Mouse (Mus musculus) layer of hippocampus, postnatal 14 days (tissue): ENCODE measurements around the gene Zfp985. TPM values are rescaled to one million over a fixed set of nuclear protein-coding genes. Genes with fewer than 3 reads are reported as not detected.
"Not testable (repeated sequence)": the region's sequence is repeated elsewhere in the genome, so short reads cannot be mapped to it uniquely, and the experiment has no call there.

Experiments used
- DNase-seq, 2 experiments: peaks; one replicate each; pipeline ENCODE4 v3.0.0; 2021 to 2022; ENCODE audit warnings: low spot score in 2 of 2, mixed read lengths in 1 of 2
- long read RNA-seq, 2 experiments: library from polyadenylated mRNA; stranded (forward); transcript quantifications; one replicate each; pipeline ENCODE4 v2.0.0; 2021
- total RNA-seq, 2 experiments: library from RNA; stranded (reverse); gene quantifications; 2 replicates each; pipeline ENCODE4 v1.2.3; 2021

Zfp985 gene
- not detected for total RNA-seq
- long read RNA-seq, experiment 1, result 0 reads
- long read RNA-seq, experiment 2, result 0 reads

- not testable (repeated sequence) for DNase-seq
These were observed at the start of gene Zfp985 for GRCm38 (mm10) chr4:147553071-147553470. TSS of gene Zfp985 (plus strand) at chr4:147553277.

GRCm38 (mm10) chr4:147509174-147509573 lies 43.9 kb upstream of the Zfp985 start:
- no peak for DNase-seq

- no peak for DNase-seq
These were observed 34.1 kb upstream of the Zfp985 start for GRCm38 (mm10) chr4:147518981-147519380.

GRCm38 (mm10) chr4:147520100-147520499 lies 33.0 kb upstream of the Zfp985 start:
- DNase-seq, result no peak

- no peak for DNase-seq
These were observed 28.0 kb upstream of the Zfp985 start for GRCm38 (mm10) chr4:147525125-147525524.

- DNase-seq, result no peak
These were observed 22.7 kb upstream of the Zfp985 start for GRCm38 (mm10) chr4:147530366-147530765.

GRCm38 (mm10) chr4:147535916-147536315 lies 17.2 kb upstream of the Zfp985 start:
- DNase-seq, result not testable (repeated sequence)

- DNase-seq, result no peak
These were observed 15.4 kb upstream of the Zfp985 start for GRCm38 (mm10) chr4:147537702-147538101.

- not testable (repeated sequence) for DNase-seq
These were observed 13.2 kb upstream of the Zfp985 start, which contains the start of gene Gm16503 for GRCm38 (mm10) chr4:147539918-147540317. TSS of gene Gm16503 (plus strand) at chr4:147540218.

GRCm38 (mm10) chr4:147541105-147541504 lies 12.0 kb upstream of the Zfp985 start:
- no peak for DNase-seq

- DNase-seq, result not testable (repeated sequence)
These were observed 1.3 kb downstream of the Zfp985 start for GRCm38 (mm10) chr4:147554361-147554760.

- not testable (repeated sequence) for DNase-seq
These were observed 3.8 kb downstream of the Zfp985 start for GRCm38 (mm10) chr4:147556921-147557320.

- not testable (repeated sequence) for DNase-seq
These were observed 4.9 kb downstream of the Zfp985 start for GRCm38 (mm10) chr4:147558011-147558410.

GRCm38 (mm10) chr4:147559096-147559495 lies 6.0 kb downstream of the Zfp985 start:
- not testable (repeated sequence) for DNase-seq

- no peak for DNase-seq
These were observed 12.5 kb downstream of the Zfp985 start for GRCm38 (mm10) chr4:147565426-147566220.

- not testable (repeated sequence) for DNase-seq
These were observed 18.1 kb downstream of the Zfp985 start for GRCm38 (mm10) chr4:147571156-147571555.

GRCm38 (mm10) chr4:147579371-147579770 lies 26.3 kb downstream of the Zfp985 start:
- DNase-seq, result not testable (repeated sequence)

GRCm38 (mm10) chr4:147586511-147587473 lies 33.7 kb downstream of the Zfp985 start:
- DNase-seq, result no peak

- not testable (repeated sequence) for DNase-seq
These were observed 41.6 kb downstream of the Zfp985 start for GRCm38 (mm10) chr4:147594630-147595029.

GRCm38 (mm10) chr4:147597685-147598084 lies 44.6 kb downstream of the Zfp985 start:
- DNase-seq, result no peak

- DNase-seq, result no peak
These were observed 45.8 kb downstream of the Zfp985 start for GRCm38 (mm10) chr4:147598831-147599230.
